Mouse (Mus musculus) ES-Bruce4 (cell line): ENCODE data around the gene Tmem202. TPM values are rescaled to one million over a fixed set of nuclear protein-coding genes. Genes with fewer than 3 reads are reported as not detected.

Experiments
- H3K27ac ChIP-seq: 2 replicates; pipeline ENCODE4 v1.5.1; 2012; ENCODE audit warnings: low read length, inconsistent platforms; ENCODE audit not compliant: insufficient read depth
- H3K27me3 ChIP-seq: 2 replicates; pipeline ENCODE4 v1.6.1; 2012; ENCODE audit warnings: mild to moderate bottlenecking, low read length, inconsistent platforms; ENCODE audit not compliant: control insufficient read depth, poor library complexity, insufficient read depth, severe bottlenecking
- H3K36me3 ChIP-seq: 2 replicates; pipeline ENCODE4 v1.6.1; 2012; ENCODE audit warnings: inconsistent platforms, mild to moderate bottlenecking, low read length, moderate library complexity; ENCODE audit not compliant: control insufficient read depth, poor library complexity, insufficient read depth, severe bottlenecking
- H3K4me1 ChIP-seq: one replicate; pipeline ENCODE4 v1.8.1; 2011; ENCODE audit warnings: low read length; ENCODE audit not compliant: control insufficient read depth, insufficient read depth
- H3K4me3 ChIP-seq: 2 replicates; pipeline ENCODE4 v1.5.1; 2011; ENCODE audit warnings: low read depth, mild to moderate bottlenecking, low read length
- H3K9ac ChIP-seq: 2 replicates; pipeline ENCODE4 v1.6.1; 2012; ENCODE audit warnings: low read depth, mild to moderate bottlenecking, inconsistent platforms; ENCODE audit not compliant: poor library complexity, severe bottlenecking
- H3K9me3 ChIP-seq: replicated peaks from 2 replicates; pipeline ENCODE4 v1.6.1; 2012; ENCODE audit warnings: mild to moderate bottlenecking, low read length, inconsistent platforms; ENCODE audit not compliant: control insufficient read depth, poor library complexity, insufficient read depth, severe bottlenecking
- CTCF ChIP-seq: IDR thresholded peaks from one replicate; pipeline ENCODE4 v1.8.1; 2011; ENCODE audit warnings: low read depth, low read length
- EP300 ChIP-seq: IDR thresholded peaks from 2 replicates; pipeline ENCODE4 v1.6.1; 2011; ENCODE audit warnings: low read depth, low read length; ENCODE audit not compliant: insufficient read depth
- POLR2A ChIP-seq: IDR thresholded peaks from one replicate; pipeline ENCODE4 v1.8.1; 2011; ENCODE audit warnings: low read length; ENCODE audit not compliant: insufficient read depth
- polyA plus RNA-seq: library from polyadenylated mRNA; stranded (reverse); fragments of >200 nt; gene quantifications from 2 replicates; pipeline ENCODE4 v1.2.4, GENCODE M21; 2011; ENCODE audit warnings: low read depth; ENCODE audit not compliant: missing spikeins, insufficient read depth, insufficient read length

Gene Tmem202
- polyA plus RNA-seq, 1 experiment = not detected

DNA sequence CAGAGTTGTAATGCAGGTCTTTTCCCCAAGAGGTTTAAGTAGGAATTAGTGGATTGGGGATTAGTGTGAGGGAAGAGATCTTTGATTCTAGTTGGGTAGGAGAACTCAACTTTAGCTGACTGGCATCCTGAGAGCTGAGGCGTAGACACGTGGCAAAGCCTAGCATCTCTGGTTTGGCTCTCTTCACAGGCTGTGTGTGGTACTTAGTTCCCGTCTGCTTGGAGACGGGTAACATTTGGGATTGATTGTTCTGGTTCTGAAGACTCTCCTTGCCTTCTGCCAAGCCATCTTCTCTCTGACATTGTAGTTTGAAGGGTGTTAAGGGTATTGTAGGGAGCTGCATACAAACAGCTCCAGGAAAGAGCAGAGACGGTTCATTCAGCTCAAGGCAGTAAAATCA, 13.0 kb upstream of the Tmem202 start:
- H3K27ac ChIP-seq = no peak overlapping the region
- H3K4me1 ChIP-seq = no peaks in the 10 kb centered on the region
- peaks cover 15% of the 10 kb centered on the region for H3K36me3 ChIP-seq
- TF ChIP-seq CTCF (no peak), POLR2A (no peak), EP300 (no peak)
- no peak overlapping the region for H3K4me3 ChIP-seq
- no peaks in the 10 kb centered on the region for H3K27me3 ChIP-seq
- no peak overlapping the region for H3K9ac ChIP-seq
- peaks cover 8% of the 10 kb centered on the region; the same call in 1 of the 2 replicates for H3K9me3 ChIP-seq

DNA sequence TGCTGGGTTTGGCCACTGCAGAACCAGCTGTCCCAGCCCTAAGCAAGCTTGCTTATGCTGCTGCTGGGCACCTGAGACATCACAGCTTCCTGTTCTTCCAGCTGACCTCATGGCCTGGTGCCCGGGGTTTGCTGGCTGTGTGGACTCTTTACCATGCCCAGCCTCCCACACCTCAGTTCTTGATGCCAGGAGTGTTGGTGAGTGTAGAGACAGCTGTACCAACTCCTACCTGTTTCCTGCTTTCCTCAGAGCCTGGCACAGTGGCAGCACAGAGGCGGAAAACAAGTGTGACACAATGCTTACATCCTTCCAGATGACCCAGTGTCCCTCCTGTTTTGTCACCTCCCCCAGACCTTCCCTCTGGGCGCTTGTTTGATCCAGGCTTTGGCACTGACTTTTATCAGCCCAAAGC, 12.0 kb upstream of the Tmem202 start:
- Histone ChIP-seq H3K9me3 (peaks cover 8% of the 10 kb centered on the region; the same call in 1 of the 2 replicates), H3K9ac (no peak overlapping the region), H3K4me1 (no peaks in the 10 kb centered on the region), H3K27me3 (no peaks in the 10 kb centered on the region), H3K27ac (no peak overlapping the region), H3K4me3 (no peak overlapping the region), H3K36me3 (peaks cover 8% of the 10 kb centered on the region; the same call in 1 of the 2 replicates)
- no peak for TF ChIP-seq EP300
- TF ChIP-seq POLR2A = no peak
- no peak for TF ChIP-seq CTCF

DNA sequence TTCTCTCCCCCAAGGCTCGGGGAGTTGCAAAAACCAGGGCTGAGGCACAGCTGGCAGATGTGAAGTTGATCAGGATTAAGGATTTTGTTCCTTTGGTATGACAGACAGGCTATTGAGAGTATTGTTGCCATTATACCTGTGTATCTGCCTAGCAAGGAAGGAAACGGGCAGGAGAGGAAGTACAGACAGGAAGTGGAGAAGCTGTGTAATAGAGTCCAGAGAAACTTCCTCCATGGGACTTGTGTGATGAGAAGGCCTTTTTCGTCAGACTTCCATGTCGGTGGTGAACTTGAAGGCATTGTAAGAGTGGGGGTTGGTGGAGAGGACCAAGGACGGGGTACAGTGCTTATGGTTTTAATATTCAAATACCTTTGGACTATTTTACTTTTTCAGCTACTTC, 11.4 kb upstream of the Tmem202 start:
- Histone ChIP-seq H3K9ac (no peak overlapping the region), H3K27me3 (no peaks in the 10 kb centered on the region), H3K4me3 (no peak overlapping the region), H3K27ac (no peak overlapping the region), H3K36me3 (peaks cover 8% of the 10 kb centered on the region; the same call in 1 of the 2 replicates), H3K9me3 (peaks cover 8% of the 10 kb centered on the region; the same call in 1 of the 2 replicates), H3K4me1 (no peaks in the 10 kb centered on the region)
- no peak for TF ChIP-seq EP300
- no peak for TF ChIP-seq POLR2A
- no peak for TF ChIP-seq CTCF

DNA sequence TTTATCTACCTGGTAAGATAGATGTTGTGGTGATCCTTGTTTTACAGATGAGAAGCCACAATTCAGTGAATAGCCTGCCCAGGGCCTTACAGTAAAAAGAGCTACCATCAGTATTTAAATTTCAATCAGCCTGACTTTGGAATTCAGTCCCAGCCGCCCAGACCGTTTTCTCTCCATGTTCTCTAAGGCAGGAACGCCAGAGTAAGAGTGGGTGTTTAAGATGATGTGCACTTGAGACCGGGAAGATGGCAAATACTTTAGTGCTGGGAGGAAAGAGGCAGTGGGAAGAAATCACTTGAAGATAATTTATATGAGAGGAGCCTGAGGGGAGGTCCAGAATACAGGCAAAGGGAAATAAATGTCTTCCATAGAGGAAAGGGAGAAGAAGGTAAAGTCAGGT, 10.4 kb upstream of the Tmem202 start:
- Histone ChIP-seq H3K4me1 (no peaks in the 10 kb centered on the region), H3K36me3 (peaks cover 8% of the 10 kb centered on the region; the same call in 1 of the 2 replicates), H3K9ac (no peak overlapping the region), H3K27me3 (no peaks in the 10 kb centered on the region), H3K4me3 (no peak overlapping the region), H3K27ac (no peak overlapping the region), H3K9me3 (peaks cover 8% of the 10 kb centered on the region; the same call in 1 of the 2 replicates)
- TF ChIP-seq EP300 (no peak), POLR2A (no peak), CTCF (no peak)

DNA sequence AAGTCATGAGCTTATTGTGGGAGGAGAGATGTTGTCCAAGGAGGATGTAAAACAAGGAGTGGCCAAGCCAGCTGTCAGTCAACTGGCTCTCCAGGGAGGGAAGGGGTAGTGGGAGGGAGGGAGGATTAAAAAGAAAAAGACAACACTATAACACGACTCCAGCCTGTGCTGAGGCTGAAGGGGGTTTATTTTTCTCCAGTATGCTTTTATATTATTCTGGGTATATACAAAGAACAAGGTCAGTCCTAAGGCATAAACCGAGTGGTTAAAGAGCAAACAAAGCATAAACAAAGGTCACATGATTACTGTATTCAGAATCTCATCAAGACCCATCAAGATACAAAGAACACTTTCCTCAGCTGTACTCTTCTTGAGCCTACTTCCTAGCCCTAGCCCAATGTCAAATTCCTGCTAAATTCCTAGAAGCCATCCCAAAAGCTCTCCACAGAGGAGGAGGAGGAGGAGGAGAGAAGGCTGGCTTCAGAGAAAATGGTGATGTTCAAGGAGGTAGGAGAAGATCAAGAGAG, 9.4 kb upstream of the Tmem202 start:
- Histone ChIP-seq H3K4me1 (no peaks in the 10 kb centered on the region), H3K9me3 (peaks cover 8% of the 10 kb centered on the region; the same call in 1 of the 2 replicates), H3K4me3 (no peak overlapping the region), H3K36me3 (peaks cover 6% of the 10 kb centered on the region; the same call in 1 of the 2 replicates), H3K9ac (no peak overlapping the region), H3K27me3 (no peaks in the 10 kb centered on the region), H3K27ac (no peak overlapping the region)
- TF ChIP-seq CTCF (no peak), EP300 (no peak), POLR2A (no peak)

DNA sequence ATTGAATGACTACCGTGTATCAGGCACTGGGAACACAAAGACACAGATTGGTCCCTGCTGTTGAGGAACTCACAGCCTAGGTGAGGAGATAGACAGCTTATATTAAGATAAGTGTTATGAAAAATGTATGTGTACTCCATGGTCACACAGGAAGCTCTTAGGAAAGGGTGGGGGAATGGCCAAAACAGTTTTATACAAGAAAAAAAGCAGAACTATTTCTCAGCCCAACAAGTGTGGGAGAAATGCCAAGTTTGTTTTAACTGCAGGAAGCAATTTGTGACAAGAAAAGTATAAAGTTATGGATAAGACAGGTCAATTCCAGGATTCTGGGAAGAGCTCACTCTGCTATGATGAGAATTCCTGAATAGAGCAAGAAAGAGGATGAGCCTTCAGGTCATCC, 8.2 kb upstream of the Tmem202 start:
- TF ChIP-seq POLR2A = no peak
- no peak for TF ChIP-seq EP300
- TF ChIP-seq CTCF = no peak
- Histone ChIP-seq H3K9me3 (peaks cover 8% of the 10 kb centered on the region; the same call in 1 of the 2 replicates), H3K9ac (no peak overlapping the region), H3K4me1 (no peaks in the 10 kb centered on the region), H3K4me3 (no peak overlapping the region), H3K36me3 (0 out of 2 replicates have a peak, but pooled peaks cover 5% of the 10 kb centered on the region), H3K27ac (no peak overlapping the region), H3K27me3 (no peaks in the 10 kb centered on the region)
